Mouse (Mus musculus) hindbrain, embryonic 10.5 days (tissue): ENCODE data around the gene Kcnh6. TPM values are rescaled to one million over a fixed set of nuclear protein-coding genes. Genes with fewer than 3 reads are reported as not detected.

ENCODE experiments used
- DNase-seq: peaks from one replicate; pipeline ENCODE4 v3.0.0-alpha.2; 2017; ENCODE audit warnings: low spot score
- H3K27ac ChIP-seq: fragments of 300-500 bp; sonication (generic); 2 replicates; pipeline ENCODE4 v1.5.1; 2016; ENCODE audit warnings: mild to moderate bottlenecking, moderate library complexity
- H3K27me3 ChIP-seq: fragments of 300-500 bp; sonication (generic); 2 replicates; pipeline ENCODE4 v1.6.1; 2016; ENCODE audit warnings: mild to moderate bottlenecking; ENCODE audit not compliant: poor library complexity, insufficient read depth, severe bottlenecking
- H3K36me3 ChIP-seq: fragments of 300-500 bp; sonication (generic); 2 replicates; pipeline ENCODE4 v1.6.1; 2016; ENCODE audit warnings: mild to moderate bottlenecking, moderate library complexity
- H3K4me1 ChIP-seq: fragments of 300-500 bp; sonication (generic); replicated peaks from 2 replicates; pipeline ENCODE4 v1.6.1; 2016; ENCODE audit warnings: mild to moderate bottlenecking
- H3K4me3 ChIP-seq: fragments of 300-500 bp; sonication (generic); 2 replicates; pipeline ENCODE4 v1.5.1; 2016; ENCODE audit warnings: mild to moderate bottlenecking, moderate library complexity
- H3K9me3 ChIP-seq: fragments of 300-500 bp; sonication (generic); 2 replicates; pipeline ENCODE4 v1.6.1; 2016; ENCODE audit warnings: mild to moderate bottlenecking, moderate library complexity
- WGBS: fragments of 180-500 bp; shearing (Covaris S2); methylation state at CpG from one replicate; pipeline ENCODE4 v1.1.7; 2016; 5-methylcytosine and 5-hydroxymethylcytosine counted together
- polyA plus RNA-seq: library from polyadenylated mRNA; unstranded; fragments of >200 nt; fragmentation: Nextera tagmentation; extraction: Ambion mirVana; gene quantifications from 2 replicates; pipeline ENCODE4 v1.2.1, GENCODE M21; 2016

Kcnh6 gene
- polyA plus RNA-seq, 1 experiment from 2014 or later = 0.61 TPM

DNA sequence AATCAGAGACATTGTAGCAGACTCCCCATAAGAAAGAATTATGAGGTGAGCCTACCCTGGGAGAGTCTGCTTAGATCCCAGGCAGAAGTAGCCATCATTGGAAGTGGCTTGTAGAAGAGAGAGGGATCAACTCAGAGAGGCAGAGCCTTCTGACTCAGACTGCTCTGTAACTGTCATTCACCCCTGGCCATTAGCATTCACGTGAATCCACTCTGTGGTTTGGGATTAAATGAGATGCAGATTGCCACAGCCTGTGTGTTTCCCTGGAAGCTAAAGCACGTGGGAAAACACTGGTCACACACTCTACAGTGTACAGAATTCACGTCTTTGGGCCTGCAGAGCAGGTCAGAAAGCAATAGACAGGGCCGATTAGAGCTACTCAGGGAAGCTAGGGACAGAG, 23.5 kb upstream of the Kcnh6 start:
- no peaks in the 10 kb centered on the region for H3K27me3 ChIP-seq
- no peak for DNase-seq
- H3K4me3 ChIP-seq = no peak overlapping the region
- H3K36me3 ChIP-seq = no peaks in the 10 kb centered on the region
- 73% methylated on average over 4 of the region's 4 CpGs for WGBS
- peaks cover 8% of the 10 kb centered on the region; the same call in 1 of the 2 replicates for H3K4me1 ChIP-seq
- no peak overlapping the region for H3K27ac ChIP-seq
- no peaks in the 10 kb centered on the region for H3K9me3 ChIP-seq

- no peak overlapping the region for H3K4me3 ChIP-seq
- WGBS = 76% methylated on average over 6 of the region's 6 CpGs
- no peak for DNase-seq
- no peaks in the 10 kb centered on the region for H3K27me3 ChIP-seq
- H3K36me3 ChIP-seq = no peaks in the 10 kb centered on the region
- peaks cover 14% of the 10 kb centered on the region; the same call in 1 of the 2 replicates for H3K4me1 ChIP-seq
- H3K9me3 ChIP-seq = no peaks in the 10 kb centered on the region
- no peak overlapping the region for H3K27ac ChIP-seq
Observed at GRCm38 (mm10) chr11:105987446-105987845, 20.5 kb upstream of the Kcnh6 start.

- Histone ChIP-seq H3K4me3 (no peak overlapping the region), H3K4me1 (peaks cover 14% of the 10 kb centered on the region; the same call in 1 of the 2 replicates), H3K27ac (no peak overlapping the region), H3K36me3 (no peaks in the 10 kb centered on the region), H3K27me3 (no peaks in the 10 kb centered on the region), H3K9me3 (no peaks in the 10 kb centered on the region)
- no peak for DNase-seq
- 77% methylated on average over 6 of the region's 6 CpGs for WGBS
Observed at GRCm38 (mm10) chr11:105989446-105989845, 18.5 kb upstream of the Kcnh6 start.

GRCm38 (mm10) chr11:105990231-105990630, 17.7 kb upstream of the Kcnh6 start:
- Histone ChIP-seq H3K36me3 (no peaks in the 10 kb centered on the region), H3K4me3 (no peak overlapping the region), H3K9me3 (no peaks in the 10 kb centered on the region), H3K4me1 (peaks cover 14% of the 10 kb centered on the region; the same call in 1 of the 2 replicates), H3K27me3 (no peaks in the 10 kb centered on the region), H3K27ac (no peak overlapping the region)
- 79% methylated on average over 2 of the region's 2 CpGs for WGBS
- no peak for DNase-seq

DNA sequence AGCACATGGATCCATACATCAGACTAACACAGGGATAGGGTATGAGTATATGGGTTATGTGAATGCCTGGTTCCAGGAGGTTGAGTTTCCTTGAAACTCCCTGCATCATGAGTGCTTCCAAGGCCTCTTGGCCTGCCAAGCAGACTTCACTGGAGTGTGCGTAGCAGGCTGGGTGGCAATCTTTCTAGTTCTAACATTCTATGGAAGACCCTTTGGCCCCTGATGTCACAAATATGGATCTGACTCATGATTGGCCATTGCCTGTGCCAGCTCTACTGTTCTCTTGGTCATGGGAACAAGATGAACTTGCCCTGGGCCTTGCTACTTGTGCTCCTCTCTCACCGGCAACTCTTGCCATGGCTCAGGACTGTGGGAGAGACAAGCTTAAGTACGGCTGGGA, 13.5 kb upstream of the Kcnh6 start, which contains the start of gene Ace3:
Ace3 (plus strand) TSS at position 301 of the 400 bp plus-strand sequence.
- no peak for DNase-seq
- Histone ChIP-seq H3K36me3 (no peaks in the 10 kb centered on the region), H3K27ac (no peak within 1 kb of the TSS), H3K4me1 (peaks cover 7% of the 10 kb centered on the region; the same call in 1 of the 2 replicates), H3K27me3 (no peaks in the 10 kb centered on the region), H3K4me3 (no peak within 1 kb of the TSS), H3K9me3 (no peaks in the 10 kb centered on the region)
- 94% methylated on average over 3 of the region's 3 CpGs for WGBS

GRCm38 (mm10) chr11:106000062-106000461, 7.9 kb upstream of the Kcnh6 start:
- Histone ChIP-seq H3K4me1 (no peaks in the 10 kb centered on the region), H3K27ac (no peak overlapping the region), H3K27me3 (no peaks in the 10 kb centered on the region), H3K9me3 (no peaks in the 10 kb centered on the region), H3K4me3 (no peak overlapping the region), H3K36me3 (no peaks in the 10 kb centered on the region)
- WGBS = 94% methylated on average over 6 of the region's 6 CpGs
- no peak for DNase-seq

DNA sequence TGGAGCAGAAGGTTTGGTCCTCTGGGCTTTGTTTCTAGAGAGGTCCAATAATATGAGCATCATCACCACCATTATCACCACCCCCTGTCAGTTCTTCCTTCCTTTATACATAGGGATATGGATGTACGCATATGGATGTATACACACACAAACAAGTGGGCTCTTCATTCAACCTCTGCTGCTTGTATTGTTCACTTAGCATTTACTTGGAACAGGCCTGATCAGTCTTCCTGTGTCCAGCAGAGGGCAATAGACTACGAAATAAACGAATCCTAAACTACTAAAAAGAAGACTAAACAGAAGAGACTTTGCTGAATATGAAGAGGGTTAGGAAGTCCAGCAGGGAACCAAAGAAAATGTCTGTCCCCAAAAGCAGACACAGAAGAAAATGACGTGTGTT, 6.2 kb upstream of the Kcnh6 start:
- H3K27ac ChIP-seq = no peak overlapping the region
- H3K36me3 ChIP-seq = no peaks in the 10 kb centered on the region
- 0 out of 2 replicates have a peak, but pooled peaks cover 5% of the 10 kb centered on the region for H3K4me1 ChIP-seq
- H3K9me3 ChIP-seq = no peaks in the 10 kb centered on the region
- no peak overlapping the region for H3K4me3 ChIP-seq
- no peak for DNase-seq
- H3K27me3 ChIP-seq = no peaks in the 10 kb centered on the region
- 47% methylated on average over 4 of the region's 4 CpGs for WGBS

GRCm38 (mm10) chr11:106004576-106004975, 3.3 kb upstream of the Kcnh6 start:
- Histone ChIP-seq H3K4me3 (no peak overlapping the region), H3K36me3 (no peaks in the 10 kb centered on the region), H3K27ac (no peak overlapping the region), H3K4me1 (peaks cover 24% of the 10 kb centered on the region), H3K9me3 (no peaks in the 10 kb centered on the region), H3K27me3 (peaks cover 17% of the 10 kb centered on the region)
- WGBS = 84% methylated on average over 1 of the region's 1 CpGs
- DNase-seq = no peak

- Histone ChIP-seq H3K4me1 (peaks cover 24% of the 10 kb centered on the region), H3K36me3 (no peaks in the 10 kb centered on the region), H3K4me3 (no peak overlapping the region), H3K27me3 (peaks cover 20% of the 10 kb centered on the region), H3K27ac (no peak overlapping the region), H3K9me3 (no peaks in the 10 kb centered on the region)
- DNase-seq = no peak
- WGBS = 61% methylated on average over 5 of the region's 5 CpGs
Observed at GRCm38 (mm10) chr11:106005970-106006369, 2.0 kb upstream of the Kcnh6 start.

DNA sequence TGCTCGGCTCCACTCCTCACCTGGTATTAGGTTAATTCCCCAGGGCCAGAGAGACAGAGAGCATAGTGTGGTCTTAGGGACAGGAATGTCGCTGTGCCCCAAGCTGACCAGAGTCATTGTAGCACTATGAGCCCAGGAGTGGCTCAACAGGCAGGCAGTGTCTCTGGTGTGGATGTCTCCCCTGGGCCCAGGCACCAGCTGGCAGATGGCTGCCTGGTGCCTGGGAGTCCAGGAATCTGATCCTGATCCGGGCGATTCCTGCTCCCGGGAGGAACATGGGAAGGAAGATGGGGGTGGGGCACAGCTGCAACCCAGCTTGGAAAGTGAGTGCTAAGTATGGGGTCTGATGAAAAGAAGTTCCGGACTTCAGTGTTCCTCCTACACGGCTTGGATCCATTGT, 4.8 kb downstream of the Kcnh6 start:
- Histone ChIP-seq H3K27me3 (peaks cover 20% of the 10 kb centered on the region), H3K4me1 (peaks cover 33% of the 10 kb centered on the region), H3K27ac (no peak overlapping the region), H3K4me3 (no peak overlapping the region), H3K9me3 (no peaks in the 10 kb centered on the region), H3K36me3 (no peaks in the 10 kb centered on the region)
- WGBS = 59% methylated on average over 7 of the region's 7 CpGs
- DNase-seq = peak; percentile 16

DNA sequence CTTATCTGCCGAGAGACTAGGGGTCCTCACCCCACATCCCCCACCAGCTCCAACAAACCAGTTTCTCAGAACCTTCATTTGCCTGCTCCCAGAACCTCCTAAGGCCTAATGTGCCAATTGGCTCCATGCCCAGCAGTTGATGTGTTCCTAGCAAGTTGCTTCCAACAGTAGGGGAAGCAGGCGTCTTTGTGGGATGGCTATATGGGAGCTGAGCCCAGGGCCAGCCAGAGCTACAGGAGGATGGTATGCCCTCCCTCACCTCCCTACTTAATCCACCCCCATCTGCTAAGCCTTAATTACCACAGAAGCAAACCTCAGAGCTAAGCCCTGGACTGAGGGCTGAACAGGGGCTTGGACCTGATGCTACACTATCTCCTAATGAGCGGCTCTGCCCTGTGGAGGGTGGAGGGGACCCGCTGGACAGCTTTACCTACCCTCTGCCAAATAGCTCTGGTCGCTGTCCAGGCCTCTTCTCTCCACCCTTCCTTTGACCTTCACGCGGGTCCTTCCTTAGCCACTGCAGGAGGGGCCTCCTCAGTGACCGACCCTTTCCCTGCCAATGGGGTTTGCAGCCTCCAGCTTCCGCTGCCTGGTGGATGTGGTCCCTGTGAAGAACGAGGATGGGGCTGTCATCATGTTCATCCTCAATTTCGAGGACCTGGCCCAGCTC, 5.8 kb downstream of the Kcnh6 start:
- WGBS = 74% methylated on average over 11 of the region's 11 CpGs
- no peaks in the 10 kb centered on the region for H3K36me3 ChIP-seq
- no peak for DNase-seq

DNA sequence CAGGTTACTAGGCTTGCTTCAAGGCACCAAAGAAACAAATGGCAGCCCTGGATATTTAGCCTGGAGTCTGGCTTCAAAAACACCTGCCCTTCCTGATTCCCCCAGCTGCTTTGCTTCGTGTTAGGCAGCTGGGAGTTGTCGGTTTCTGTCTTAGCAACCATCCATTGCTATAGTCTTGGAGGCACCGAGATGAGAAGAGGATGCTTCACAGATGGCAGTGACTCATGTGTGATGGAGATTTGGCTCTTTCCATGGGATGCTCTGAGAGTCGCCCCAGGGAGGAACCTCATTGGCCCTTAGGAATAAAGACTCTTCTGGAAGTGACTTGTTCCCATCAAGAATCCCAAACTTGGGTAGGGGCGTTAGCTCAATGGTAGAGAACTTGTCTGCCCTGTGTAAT, 8.5 kb downstream of the Kcnh6 start:
- no peak for DNase-seq
- peaks cover 28% of the 10 kb centered on the region for H3K27me3 ChIP-seq
- no peaks in the 10 kb centered on the region for H3K9me3 ChIP-seq
- no peak overlapping the region for H3K4me3 ChIP-seq
- peaks cover 27% of the 10 kb centered on the region for H3K4me1 ChIP-seq
- H3K36me3 ChIP-seq = no peaks in the 10 kb centered on the region
- H3K27ac ChIP-seq = no peak overlapping the region
- 83% methylated on average over 5 of the region's 5 CpGs for WGBS

More for the DNA sequence above, 5.8 kb downstream of the Kcnh6 start:
- H3K27ac ChIP-seq = no peak overlapping the region
- H3K4me3 ChIP-seq = no peak overlapping the region
- H3K9me3 ChIP-seq = no peaks in the 10 kb centered on the region
- peaks cover 13% of the 10 kb centered on the region for H3K27me3 ChIP-seq
- H3K4me1 ChIP-seq = peaks cover 24% of the 10 kb centered on the region

GRCm38 (mm10) chr11:106020051-106020763, 12.3 kb downstream of the Kcnh6 start:
- H3K27ac ChIP-seq = peak overlapping the region; percentile 74
- WGBS = 1% methylated on average over 50 of the region's 50 CpGs
- H3K9me3 ChIP-seq = no peaks in the 10 kb centered on the region
- peaks cover 13% of the 10 kb centered on the region for H3K4me1 ChIP-seq
- peaks cover 34% of the 10 kb centered on the region for H3K27me3 ChIP-seq
- H3K4me3 ChIP-seq = peak overlapping the region; percentile 56
- peak; percentile 46 for DNase-seq
- no peaks in the 10 kb centered on the region for H3K36me3 ChIP-seq
